Mouse (Mus musculus): ENCODE measurements around the gene Fhod1. TPM values are rescaled to one million over a fixed set of nuclear protein-coding genes. Genes with fewer than 3 reads are reported as not detected.

Fhod1 gene
- total and polyA plus RNA-seq, 3 experiments = 2.5 to 10.9 TPM; not detected in 1

GRCm38 (mm10) chr8:105323183-105323582 is 24.6 kb downstream of the Fhod1 start:
- no peak overlapping the region for H3K9ac ChIP-seq (ENCODE audit: control insufficient read depth, low read depth, low read length, poor library complexity, severe bottlenecking)
- DNase-seq (ENCODE audit: low read depth, low spot score) = peak; percentile 71
- no peaks in the 10 kb centered on the region for H3K9me3 ChIP-seq (replicated peaks; ENCODE audit: insufficient read depth, low read length)
- peak; percentile 88 for TF ChIP-seq TAL1 (IDR thresholded peaks at IDR 0.05; ENCODE audit: low read length)
- peak; percentile 56; the same call in 1 of the 2 replicates for TF ChIP-seq RCOR1 (IDR thresholded peaks at IDR 0.05; ENCODE audit: low read depth, low read length)
- no peak for TF ChIP-seq CHD2 (IDR thresholded peaks at IDR 0.05; ENCODE audit: low read length)
- TF ChIP-seq EP300 (IDR thresholded peaks at IDR 0.05; ENCODE audit: low read depth in 1 of 2, low read length in 2 of 2) = peak; percentile 78 to 80
- TF ChIP-seq BHLHE40 (IDR thresholded peaks at IDR 0.05; ENCODE audit: borderline replicate concordance, low read depth, low read length) = no peak
- peak; percentile 30; the same call in 1 of the 2 replicates for TF ChIP-seq POLR2AphosphoS2 (IDR thresholded peaks at IDR 0.05; ENCODE audit: low read length)
- no peak for TF ChIP-seq E2F4 (IDR thresholded peaks at IDR 0.05; ENCODE audit: borderline replicate concordance, low read depth, low read length)
- 0 out of 2 replicates have a peak, but pooled peaks have one; percentile 20 for TF ChIP-seq ETS1 (IDR thresholded peaks at IDR 0.05; ENCODE audit: low read depth, low read length)
- peak; percentile 83 for TF ChIP-seq TCF12 (IDR thresholded peaks at IDR 0.05; ENCODE audit: low read depth, low read length)
- no peak for TF ChIP-seq USF1 (IDR thresholded peaks at IDR 0.05; ENCODE audit: low read depth, low read length)
- no peak for TF ChIP-seq MYC (IDR thresholded peaks at IDR 0.05; ENCODE audit: low read depth, low read length)
- TF ChIP-seq GATA1 (IDR thresholded peaks at IDR 0.05; ENCODE audit: low read depth, low read length) = peak; percentile 78
- H3K27me3 ChIP-seq (ENCODE audit: control insufficient read depth in 1 of 2, insufficient read depth in 2 of 2, low read length in 2 of 2) = no peaks in the 10 kb centered on the region
- peaks cover 20% of the 10 kb centered on the region for H3K79me2 ChIP-seq (ENCODE audit: control insufficient read depth, insufficient read depth, low read length, poor library complexity)
- no peak overlapping the region; a peak in 1 of 4 replicates for H3K4me3 ChIP-seq (ENCODE audit: control insufficient read depth in 1 of 2, insufficient read depth in 1 of 2, low read depth in 2 of 2, low read length in 2 of 2)
- peaks cover 5 to 37% of the 10 kb centered on the region in 2 experiments; a peak in 3 of 4 replicates for H3K36me3 ChIP-seq (ENCODE audit: control insufficient read depth in 1 of 2, insufficient read depth in 2 of 2, low read length in 2 of 2)
- H3K4me1 ChIP-seq (ENCODE audit: control insufficient read depth in 1 of 2, insufficient read depth in 2 of 2, low read length in 2 of 2) = peaks cover 18 to 34% of the 10 kb centered on the region in 2 experiments
- peak overlapping the region; percentile 44 for H3K27ac ChIP-seq (ENCODE audit: control insufficient read depth, low read depth, low read length)

GRCm38 (mm10) chr8:105318662-105319190 is 29.0 kb downstream of the Fhod1 start:
- H3K4me3 ChIP-seq (ENCODE audit: control insufficient read depth in 1 of 2, insufficient read depth in 1 of 2, low read depth in 2 of 2, low read length in 2 of 2) = no peak overlapping the region
- H3K36me3 ChIP-seq (ENCODE audit: control insufficient read depth in 1 of 2, insufficient read depth in 2 of 2, low read length in 2 of 2) = peaks cover 0 to 25% of the 10 kb centered on the region in 2 experiments; a peak in 2 of 4 replicates
- H3K9me3 ChIP-seq (replicated peaks; ENCODE audit: insufficient read depth, low read length) = no peaks in the 10 kb centered on the region
- H3K79me2 ChIP-seq (ENCODE audit: control insufficient read depth, insufficient read depth, low read length, poor library complexity) = no peaks in the 10 kb centered on the region
- no peak for DNase-seq (ENCODE audit: low read depth, low spot score)
- peaks cover 11 to 24% of the 10 kb centered on the region in 2 experiments for H3K4me1 ChIP-seq (ENCODE audit: control insufficient read depth in 1 of 2, insufficient read depth in 2 of 2, low read length in 2 of 2)
- no peak overlapping the region for H3K9ac ChIP-seq (ENCODE audit: control insufficient read depth, low read depth, low read length, poor library complexity, severe bottlenecking)
- TF ChIP-seq ZC3H11A (IDR thresholded peaks at IDR 0.05; ENCODE audit: low read depth, low read length) = no peak
- TF ChIP-seq MEF2A (IDR thresholded peaks at IDR 0.05; ENCODE audit: extremely low read depth, insufficient replicate concordance, low read depth, low read length, poor library complexity, severe bottlenecking) = no peak
- TF ChIP-seq ZKSCAN1 (IDR thresholded peaks at IDR 0.05; ENCODE audit: low read depth, low read length) = no peak
- no peak for TF ChIP-seq EP300 (IDR thresholded peaks at IDR 0.05; ENCODE audit: low read depth in 1 of 2, low read length in 2 of 2)
- TF ChIP-seq NRF1 (IDR thresholded peaks at IDR 0.05; ENCODE audit: insufficient read depth, low read depth, low read length, poor library complexity, severe bottlenecking) = no peak
- no peak for TF ChIP-seq MYC (IDR thresholded peaks at IDR 0.05; ENCODE audit: low read depth, low read length)
- TF ChIP-seq HCFC1 (IDR thresholded peaks at IDR 0.05; ENCODE audit: low read depth, low read length) = no peak
- no peak for TF ChIP-seq MAX (IDR thresholded peaks at IDR 0.05; ENCODE audit: low read length)
- no peak for TF ChIP-seq RAD21 (IDR thresholded peaks at IDR 0.05; ENCODE audit: low read depth, low read length)
- TF ChIP-seq USF2 (IDR thresholded peaks at IDR 0.05; ENCODE audit: borderline replicate concordance in 1 of 2, insufficient read depth in 1 of 2, low read depth in 1 of 2, low read length in 2 of 2) = no peak
- TF ChIP-seq POLR2AphosphoS5 (IDR thresholded peaks at IDR 0.05; ENCODE audit: borderline replicate concordance, low read depth, low read length) = no peak
- TF ChIP-seq GATA1 (IDR thresholded peaks at IDR 0.05; ENCODE audit: low read depth, low read length) = no peak
- no peak for TF ChIP-seq SIN3A (IDR thresholded peaks at IDR 0.05; ENCODE audit: low read length)
- no peak overlapping the region for H3K27ac ChIP-seq (ENCODE audit: control insufficient read depth, low read depth, low read length)
- no peaks in the 10 kb centered on the region for H3K27me3 ChIP-seq (ENCODE audit: control insufficient read depth in 1 of 2, insufficient read depth in 2 of 2, low read length in 2 of 2)
